Mouse (Mus musculus): ENCODE results near the gene Dus4l. TPM values are rescaled to one million over a fixed set of nuclear protein-coding genes. Genes with fewer than 3 reads are reported as not detected.

Gene Dus4l
- polyA plus RNA-seq (2014; fragmentation: Nextera tagmentation; extraction: Ambion mirVana): 15.7 and 16.4 TPM in 2 replicates

GRCm38 (mm10) chr12:31654197-31654964 is at the start of gene Dus4l, which contains the start of gene Cog5:
Dus4l (minus strand) TSS chr12:31654826.
Cog5 (plus strand) TSS chr12:31654869.
- Histone ChIP-seq H3K9ac (ENCODE audit: low read length) (peak within 1 kb of the TSS; percentile 77), H3K4me2 (ENCODE audit: low read depth, severe bottlenecking) (peak within 1 kb of the TSS; percentile 49), H3K9me3 (ENCODE audit: control insufficient read depth, low read length) (no peaks in the 10 kb centered on the region), H3K4me1 (ENCODE audit: control insufficient read depth, insufficient read depth, low read length) (no peaks in the 10 kb centered on the region; the same call in 1 of the 2 replicates), H3K36me3 (ENCODE audit: control insufficient read depth, insufficient read depth, low read length) (no peaks in the 10 kb centered on the region), H3K27me3 (ENCODE audit: control insufficient read depth, insufficient read depth, low read length) (no peaks in the 10 kb centered on the region), H3K27ac (replicated peaks; ENCODE audit: low read depth, low read length) (peak within 1 kb of the TSS; percentile 72; the same call in 1 of the 2 replicates), H3K4me3 (ENCODE audit: low read depth, low read length) (peak within 1 kb of the TSS; percentile 53)
- DNase-seq (ENCODE audit: low spot score) (peak; percentile 99), ATAC-seq (ENCODE audit: insufficient number of reproducible peaks, low FRiP score, low TSS enrichment, low read depth) (peak; percentile 94)
- WGBS: under 1% methylated on average over 45 of the region's 47 CpGs

GRCm38 (mm10) chr12:31703904-31704303 is 49.3 kb upstream of the Dus4l start:
- Histone ChIP-seq H3K4me3 (ENCODE audit: low read depth, low read length) (no peak overlapping the region), H3K9me3 (ENCODE audit: control insufficient read depth, low read length) (no peaks in the 10 kb centered on the region), H3K36me3 (ENCODE audit: control insufficient read depth, insufficient read depth, low read length) (no peaks in the 10 kb centered on the region), H3K4me1 (ENCODE audit: control insufficient read depth, insufficient read depth, low read length) (no peaks in the 10 kb centered on the region), H3K27me3 (ENCODE audit: control insufficient read depth, insufficient read depth, low read length) (no peaks in the 10 kb centered on the region), H3K27ac (replicated peaks; ENCODE audit: low read depth, low read length) (no peak overlapping the region), H3K4me2 (ENCODE audit: low read depth, severe bottlenecking) (no peak overlapping the region), H3K9ac (ENCODE audit: low read length) (no peak overlapping the region)
- DNase-seq (ENCODE audit: low spot score) (no peak), ATAC-seq (ENCODE audit: insufficient number of reproducible peaks, low FRiP score, low TSS enrichment, low read depth) (no peak)
- 85% methylated on average over 6 of the region's 6 CpGs for WGBS

- Histone ChIP-seq H3K27ac (replicated peaks; ENCODE audit: low read depth, low read length) (no peak overlapping the region), H3K4me3 (ENCODE audit: low read depth, low read length) (no peak overlapping the region), H3K4me2 (ENCODE audit: low read depth, severe bottlenecking) (no peak overlapping the region), H3K9me3 (ENCODE audit: control insufficient read depth, low read length) (no peaks in the 10 kb centered on the region), H3K4me1 (ENCODE audit: control insufficient read depth, insufficient read depth, low read length) (no peaks in the 10 kb centered on the region), H3K27me3 (ENCODE audit: control insufficient read depth, insufficient read depth, low read length) (no peaks in the 10 kb centered on the region), H3K36me3 (ENCODE audit: control insufficient read depth, insufficient read depth, low read length) (no peaks in the 10 kb centered on the region), H3K9ac (ENCODE audit: low read length) (no peak overlapping the region)
- no peak for ATAC-seq (ENCODE audit: insufficient number of reproducible peaks, low FRiP score, low TSS enrichment, low read depth)
- DNase-seq (ENCODE audit: low spot score): no peak
- 75% methylated on average over 5 of the region's 5 CpGs for WGBS
Observed at GRCm38 (mm10) chr12:31701411-31701810, 46.8 kb upstream of the Dus4l start.

- no peak for DNase-seq (ENCODE audit: low spot score)
- Histone ChIP-seq H3K4me3 (ENCODE audit: low read depth, low read length) (no peak overlapping the region), H3K9ac (ENCODE audit: low read length) (no peak overlapping the region), H3K4me2 (ENCODE audit: low read depth, severe bottlenecking) (no peak overlapping the region), H3K36me3 (ENCODE audit: control insufficient read depth, insufficient read depth, low read length) (no peaks in the 10 kb centered on the region), H3K27ac (replicated peaks; ENCODE audit: low read depth, low read length) (no peak overlapping the region), H3K27me3 (ENCODE audit: control insufficient read depth, insufficient read depth, low read length) (no peaks in the 10 kb centered on the region), H3K9me3 (ENCODE audit: control insufficient read depth, low read length) (no peaks in the 10 kb centered on the region), H3K4me1 (ENCODE audit: control insufficient read depth, insufficient read depth, low read length) (no peaks in the 10 kb centered on the region)
- 84% methylated on average over 5 of the region's 5 CpGs for WGBS
- no peak for ATAC-seq (ENCODE audit: insufficient number of reproducible peaks, low FRiP score, low TSS enrichment, low read depth)
Observed at GRCm38 (mm10) chr12:31700623-31701347, 46.2 kb upstream of the Dus4l start.

GRCm38 (mm10) chr12:31693278-31693677 is 38.7 kb upstream of the Dus4l start:
- 92% methylated on average over 1 of the region's 1 CpGs for WGBS
- no peak for ATAC-seq (ENCODE audit: insufficient number of reproducible peaks, low FRiP score, low TSS enrichment, low read depth)
- Histone ChIP-seq H3K4me2 (ENCODE audit: low read depth, severe bottlenecking) (no peak overlapping the region), H3K9me3 (ENCODE audit: control insufficient read depth, low read length) (no peaks in the 10 kb centered on the region), H3K36me3 (ENCODE audit: control insufficient read depth, insufficient read depth, low read length) (no peaks in the 10 kb centered on the region), H3K4me3 (ENCODE audit: low read depth, low read length) (no peak overlapping the region), H3K4me1 (ENCODE audit: control insufficient read depth, insufficient read depth, low read length) (no peaks in the 10 kb centered on the region), H3K27ac (replicated peaks; ENCODE audit: low read depth, low read length) (no peak overlapping the region), H3K27me3 (ENCODE audit: control insufficient read depth, insufficient read depth, low read length) (no peaks in the 10 kb centered on the region), H3K9ac (ENCODE audit: low read length) (no peak overlapping the region)
- no peak for DNase-seq (ENCODE audit: low spot score)

- Histone ChIP-seq H3K4me3 (ENCODE audit: low read depth, low read length) (no peak overlapping the region), H3K9ac (ENCODE audit: low read length) (no peak overlapping the region), H3K36me3 (ENCODE audit: control insufficient read depth, insufficient read depth, low read length) (no peaks in the 10 kb centered on the region), H3K4me1 (ENCODE audit: control insufficient read depth, insufficient read depth, low read length) (no peaks in the 10 kb centered on the region), H3K27ac (replicated peaks; ENCODE audit: low read depth, low read length) (no peak overlapping the region), H3K27me3 (ENCODE audit: control insufficient read depth, insufficient read depth, low read length) (no peaks in the 10 kb centered on the region), H3K9me3 (ENCODE audit: control insufficient read depth, low read length) (no peaks in the 10 kb centered on the region), H3K4me2 (ENCODE audit: low read depth, severe bottlenecking) (no peak overlapping the region)
- ATAC-seq (ENCODE audit: insufficient number of reproducible peaks, low FRiP score, low TSS enrichment, low read depth): no peak
- DNase-seq (ENCODE audit: low spot score): no peak
- WGBS: 90% methylated on average over 3 of the region's 3 CpGs
Observed at GRCm38 (mm10) chr12:31686679-31687078, 32.1 kb upstream of the Dus4l start.

GRCm38 (mm10) chr12:31667187-31667586 is 12.6 kb upstream of the Dus4l start:
- Histone ChIP-seq H3K36me3 (ENCODE audit: control insufficient read depth, insufficient read depth, low read length) (peaks cover 4% of the 10 kb centered on the region; the same call in 1 of the 2 replicates), H3K9me3 (ENCODE audit: control insufficient read depth, low read length) (no peaks in the 10 kb centered on the region), H3K27me3 (ENCODE audit: control insufficient read depth, insufficient read depth, low read length) (no peaks in the 10 kb centered on the region), H3K4me2 (ENCODE audit: low read depth, severe bottlenecking) (no peak overlapping the region), H3K27ac (replicated peaks; ENCODE audit: low read depth, low read length) (no peak overlapping the region), H3K9ac (ENCODE audit: low read length) (no peak overlapping the region), H3K4me1 (ENCODE audit: control insufficient read depth, insufficient read depth, low read length) (no peaks in the 10 kb centered on the region), H3K4me3 (ENCODE audit: low read depth, low read length) (no peak overlapping the region)
- 76% methylated on average over 3 of the region's 3 CpGs for WGBS
- no peak for DNase-seq (ENCODE audit: low spot score)
- ATAC-seq (ENCODE audit: insufficient number of reproducible peaks, low FRiP score, low TSS enrichment, low read depth): no peak

GRCm38 (mm10) chr12:31665999-31666398 is 11.4 kb upstream of the Dus4l start:
- Histone ChIP-seq H3K27ac (replicated peaks; ENCODE audit: low read depth, low read length) (no peak overlapping the region), H3K4me3 (ENCODE audit: low read depth, low read length) (no peak overlapping the region), H3K9me3 (ENCODE audit: control insufficient read depth, low read length) (no peaks in the 10 kb centered on the region), H3K36me3 (ENCODE audit: control insufficient read depth, insufficient read depth, low read length) (peaks cover 4% of the 10 kb centered on the region; the same call in 1 of the 2 replicates), H3K4me2 (ENCODE audit: low read depth, severe bottlenecking) (no peak overlapping the region), H3K9ac (ENCODE audit: low read length) (no peak overlapping the region), H3K4me1 (ENCODE audit: control insufficient read depth, insufficient read depth, low read length) (no peaks in the 10 kb centered on the region), H3K27me3 (ENCODE audit: control insufficient read depth, insufficient read depth, low read length) (no peaks in the 10 kb centered on the region)
- WGBS: 89% methylated on average over 6 of the region's 6 CpGs
- no peak for ATAC-seq (ENCODE audit: insufficient number of reproducible peaks, low FRiP score, low TSS enrichment, low read depth)
- DNase-seq (ENCODE audit: low spot score): no peak
